Mouse (Mus musculus) brain, embryonic 14.5 days (tissue): ENCODE results near the gene Fance.

Experiments
- CTCF ChIP-seq: fragments of 200-500 bp; IDR thresholded peaks from 2 replicates; pipeline ENCODE4 v1.5.1; 2012; ENCODE audit warnings: inconsistent platforms, mild to moderate bottlenecking, moderate library complexity, borderline replicate concordance; ENCODE audit not compliant: insufficient read depth, insufficient read length; ENCODE audit errors: extremely low read depth
- POLR2A ChIP-seq: fragments of 200-500 bp; IDR thresholded peaks from 2 replicates; pipeline ENCODE4 v1.6.1; 2012; ENCODE audit warnings: mild to moderate bottlenecking, inconsistent platforms, borderline replicate concordance; ENCODE audit not compliant: poor library complexity, insufficient read depth, insufficient read length, severe bottlenecking; ENCODE audit errors: extremely low read depth

DNA sequence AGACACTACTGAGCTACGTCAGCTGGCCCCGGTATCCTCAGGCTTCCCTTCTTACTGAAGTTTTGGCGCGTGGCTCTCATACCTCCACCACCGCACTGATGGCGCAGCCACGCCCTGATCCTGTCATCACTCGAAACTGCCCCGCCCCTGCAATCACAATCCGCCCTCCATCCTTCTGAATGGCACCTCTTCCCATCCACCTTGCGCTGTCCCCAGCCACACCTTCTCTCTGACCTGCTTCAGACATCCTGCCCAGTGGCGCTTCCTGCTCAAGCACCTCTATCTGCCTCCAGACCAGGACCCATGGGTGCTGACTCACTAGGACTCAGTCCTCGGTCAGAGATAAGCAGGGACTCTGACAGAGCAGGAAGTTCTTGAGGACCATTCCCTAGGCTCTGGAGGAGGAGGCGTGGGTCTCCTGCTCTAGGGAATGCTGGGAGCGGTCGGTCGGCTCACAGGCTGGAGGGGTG lies 62.3 kb downstream of the Fance start:
- no peak for TF ChIP-seq CTCF
- TF ChIP-seq POLR2A: no peak
